Mouse (Mus musculus) cerebellum, adult 2 months (tissue): ENCODE data around the gene Lrfn3.

Experiments
- CTCF ChIP-seq: fragments of 200-500 bp; IDR thresholded peaks from 2 replicates; pipeline ENCODE4 v1.5.1; 2011; ENCODE audit warnings: low read depth, mild to moderate bottlenecking, control low read depth, low read length, moderate library complexity, borderline replicate concordance; ENCODE audit not compliant: insufficient read depth
- POLR2A ChIP-seq: fragments of 200-500 bp; IDR thresholded peaks from 2 replicates; pipeline ENCODE4 v1.6.1; 2011; ENCODE audit warnings: low read length, control low read depth, borderline replicate concordance; ENCODE audit not compliant: insufficient read depth

- TF ChIP-seq CTCF (no peak), POLR2A (no peak)
Measured at GRCm38 (mm10) chr7:30360028-30360427, 2.5 kb downstream of the Lrfn3 start.
